Mouse (Mus musculus) mouse trophoblast stem cell (cell line): Measurements from ENCODE around the gene Fzd1.

Experiments used
- in situ Hi-C, 2 experiments: fragments of 300-500 bp; cut with MseI, MboI; formaldehyde crosslinking; loops; 2 replicates in 1 of 2; 3 replicates in 1 of 2; pipeline ENCODE4 v1.15.1; 2025

Fzd1 gene

GRCm38 (mm10) chr5:4753161-4753560 is 4.7 kb downstream of the Fzd1 start:
- in situ Hi-C loops: no loop called here

GRCm38 (mm10) chr5:4742722-4743121 is 15.1 kb downstream of the Fzd1 start:
- in situ Hi-C loops: no loop called here

- in situ Hi-C loops: no loop called here
Measured at GRCm38 (mm10) chr5:4737013-4737412, 20.8 kb downstream of the Fzd1 start.

- in situ Hi-C loops: no loop called here
Measured at GRCm38 (mm10) chr5:4735461-4735860, 22.4 kb downstream of the Fzd1 start.

- in situ Hi-C loops: no loop called here
Measured at GRCm38 (mm10) chr5:4733239-4733638, 24.6 kb downstream of the Fzd1 start.

- in situ Hi-C loops: no loop called here
Measured at GRCm38 (mm10) chr5:4732241-4733229, 25.3 kb downstream of the Fzd1 start.

GRCm38 (mm10) chr5:4731743-4732215 is 26.1 kb downstream of the Fzd1 start:
- in situ Hi-C loops: no loop called here

GRCm38 (mm10) chr5:4731064-4731463 is 26.8 kb downstream of the Fzd1 start:
- in situ Hi-C loops: no loop called here
